Mouse (Mus musculus): ENCODE results near the gene Ms4a8a.

DNA sequence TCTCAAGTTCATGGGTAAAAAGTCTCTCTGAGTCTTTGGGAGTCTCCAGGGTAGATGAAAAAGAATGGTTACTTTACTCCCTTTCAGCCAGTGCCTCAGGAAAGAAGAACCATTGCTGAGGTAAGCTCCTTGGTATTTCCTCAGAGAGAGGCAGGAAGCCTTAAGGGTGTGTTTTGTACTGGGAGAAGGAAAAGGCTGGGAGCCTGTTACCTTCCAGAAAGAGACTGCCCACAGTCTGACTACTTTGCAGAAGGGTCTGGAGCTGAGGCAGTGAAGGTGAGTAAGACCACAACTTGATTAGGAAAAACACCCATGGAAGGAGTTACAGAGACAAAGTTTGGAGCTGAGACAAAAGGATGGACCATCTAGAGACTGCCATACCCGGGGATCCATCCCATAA, 32.4 kb downstream of the Ms4a8a start:
- TF ChIP-seq CTCF (IDR thresholded peaks at IDR 0.05; ENCODE audit: insufficient read depth, low read length) (no peak), POLR2A (IDR thresholded peaks at IDR 0.05; ENCODE audit: borderline replicate concordance, extremely low read depth, low read depth, low read length) (no peak)

Measured in lung, adult 2 months (tissue).